Mouse (Mus musculus): Measurements from ENCODE around the gene Plagl1. TPM values are rescaled to one million over a fixed set of nuclear protein-coding genes. Genes with fewer than 3 reads are reported as not detected.

Plagl1 gene
- polyA plus RNA-seq, 1 experiment from 2014 or later = 136 TPM

- Histone ChIP-seq H3K4me1 (ENCODE audit: control insufficient read depth, insufficient read depth, low read length) (no peaks in the 10 kb centered on the region), H3K9ac (replicated peaks; ENCODE audit: low read length) (no peak overlapping the region), H3K27me3 (ENCODE audit: control insufficient read depth, insufficient read depth, low read length) (no peaks in the 10 kb centered on the region), H3K9me3 (replicated peaks; ENCODE audit: control insufficient read depth, low read length) (no peaks in the 10 kb centered on the region), H3K27ac (replicated peaks; ENCODE audit: low read depth, low read length) (no peak overlapping the region), H3K4me2 (ENCODE audit: low read depth, low read length) (no peak overlapping the region), H3K4me3 (ENCODE audit: low read depth, low read length) (no peak overlapping the region), H3K36me3 (replicated peaks; ENCODE audit: control insufficient read depth, insufficient read depth, low read depth, low read length) (no peaks in the 10 kb centered on the region)
- DNase-seq (ENCODE audit: low spot score) (no peak), ATAC-seq (replicated peaks; ENCODE audit: insufficient number of reproducible peaks, low FRiP score, low TSS enrichment, low read depth) (no peak)
- WGBS = 72% methylated on average over 3 of the region's 3 CpGs
These were observed 90.1 kb downstream of the Plagl1 start for GRCm38 (mm10) chr10:13150435-13150834.

- 88% methylated on average over 5 of the region's 5 CpGs for WGBS
- no peak overlapping the region for H3K4me2 ChIP-seq (ENCODE audit: low read depth, low read length)
- H3K9me3 ChIP-seq (replicated peaks; ENCODE audit: control insufficient read depth, low read length) = no peaks in the 10 kb centered on the region
- ATAC-seq (replicated peaks; ENCODE audit: insufficient number of reproducible peaks, low FRiP score, low TSS enrichment, low read depth) (no peak), DNase-seq (ENCODE audit: low spot score) (no peak)
- no peaks in the 10 kb centered on the region for H3K27me3 ChIP-seq (ENCODE audit: control insufficient read depth, insufficient read depth, low read length)
- H3K9ac ChIP-seq (replicated peaks; ENCODE audit: low read length) = no peak overlapping the region
- H3K36me3 ChIP-seq (replicated peaks; ENCODE audit: control insufficient read depth, insufficient read depth, low read depth, low read length) = no peaks in the 10 kb centered on the region
- H3K4me1 ChIP-seq (ENCODE audit: control insufficient read depth, insufficient read depth, low read length) = no peaks in the 10 kb centered on the region
- no peak overlapping the region for H3K4me3 ChIP-seq (ENCODE audit: low read depth, low read length)
- H3K27ac ChIP-seq (replicated peaks; ENCODE audit: low read depth, low read length) = no peak overlapping the region
These were observed 91.0 kb downstream of the Plagl1 start for GRCm38 (mm10) chr10:13151353-13151752.

GRCm38 (mm10) chr10:13152811-13153364 lies 92.6 kb downstream of the Plagl1 start:
- 81% methylated on average over 4 of the region's 4 CpGs for WGBS
- H3K4me1 ChIP-seq (ENCODE audit: control insufficient read depth, insufficient read depth, low read length) = no peaks in the 10 kb centered on the region
- ATAC-seq (replicated peaks; ENCODE audit: insufficient number of reproducible peaks, low FRiP score, low TSS enrichment, low read depth) = no peak
- no peaks in the 10 kb centered on the region for H3K9me3 ChIP-seq (replicated peaks; ENCODE audit: control insufficient read depth, low read length)
- no peak overlapping the region for H3K4me3 ChIP-seq (ENCODE audit: low read depth, low read length)
- no peaks in the 10 kb centered on the region for H3K36me3 ChIP-seq (replicated peaks; ENCODE audit: control insufficient read depth, insufficient read depth, low read depth, low read length)
- no peak overlapping the region for H3K9ac ChIP-seq (replicated peaks; ENCODE audit: low read length)
- no peaks in the 10 kb centered on the region for H3K27me3 ChIP-seq (ENCODE audit: control insufficient read depth, insufficient read depth, low read length)
- H3K27ac ChIP-seq (replicated peaks; ENCODE audit: low read depth, low read length) = no peak overlapping the region
- DNase-seq (ENCODE audit: low spot score) = no peak
- no peak overlapping the region for H3K4me2 ChIP-seq (ENCODE audit: low read depth, low read length)

- Histone ChIP-seq H3K4me2 (ENCODE audit: low read depth, low read length) (no peak overlapping the region), H3K4me3 (ENCODE audit: low read depth, low read length) (no peak overlapping the region), H3K27me3 (ENCODE audit: control insufficient read depth, insufficient read depth, low read length) (no peaks in the 10 kb centered on the region), H3K27ac (replicated peaks; ENCODE audit: low read depth, low read length) (no peak overlapping the region), H3K9ac (replicated peaks; ENCODE audit: low read length) (no peak overlapping the region), H3K9me3 (replicated peaks; ENCODE audit: control insufficient read depth, low read length) (no peaks in the 10 kb centered on the region), H3K36me3 (replicated peaks; ENCODE audit: control insufficient read depth, insufficient read depth, low read depth, low read length) (no peaks in the 10 kb centered on the region), H3K4me1 (ENCODE audit: control insufficient read depth, insufficient read depth, low read length) (no peaks in the 10 kb centered on the region)
- DNase-seq (ENCODE audit: low spot score) (no peak), ATAC-seq (replicated peaks; ENCODE audit: insufficient number of reproducible peaks, low FRiP score, low TSS enrichment, low read depth) (no peak)
- WGBS = 81% methylated on average over 5 of the region's 5 CpGs
These were observed 95.1 kb downstream of the Plagl1 start for GRCm38 (mm10) chr10:13155377-13155776.

- no peak overlapping the region for H3K4me2 ChIP-seq (ENCODE audit: low read depth, low read length)
- no peak overlapping the region for H3K9ac ChIP-seq (replicated peaks; ENCODE audit: low read length)
- H3K4me1 ChIP-seq (ENCODE audit: control insufficient read depth, insufficient read depth, low read length) = no peaks in the 10 kb centered on the region
- H3K36me3 ChIP-seq (replicated peaks; ENCODE audit: control insufficient read depth, insufficient read depth, low read depth, low read length) = no peaks in the 10 kb centered on the region
- H3K27ac ChIP-seq (replicated peaks; ENCODE audit: low read depth, low read length) = no peak overlapping the region
- 88% methylated on average over 4 of the region's 4 CpGs for WGBS
- ATAC-seq (replicated peaks; ENCODE audit: insufficient number of reproducible peaks, low FRiP score, low TSS enrichment, low read depth) (no peak), DNase-seq (ENCODE audit: low spot score) (no peak)
- no peaks in the 10 kb centered on the region for H3K9me3 ChIP-seq (replicated peaks; ENCODE audit: control insufficient read depth, low read length)
- H3K4me3 ChIP-seq (ENCODE audit: low read depth, low read length) = no peak overlapping the region
- no peaks in the 10 kb centered on the region for H3K27me3 ChIP-seq (ENCODE audit: control insufficient read depth, insufficient read depth, low read length)
These were observed 100.6 kb downstream of the Plagl1 start for GRCm38 (mm10) chr10:13160913-13161312.

- no peaks in the 10 kb centered on the region for H3K9me3 ChIP-seq (replicated peaks; ENCODE audit: control insufficient read depth, low read length)
- H3K4me1 ChIP-seq (ENCODE audit: control insufficient read depth, insufficient read depth, low read length) = no peaks in the 10 kb centered on the region
- no peak for ATAC-seq (replicated peaks; ENCODE audit: insufficient number of reproducible peaks, low FRiP score, low TSS enrichment, low read depth)
- H3K36me3 ChIP-seq (replicated peaks; ENCODE audit: control insufficient read depth, insufficient read depth, low read depth, low read length) = no peaks in the 10 kb centered on the region
- WGBS = 85% methylated on average over 4 of the region's 4 CpGs
- DNase-seq (ENCODE audit: low spot score) = no peak
- H3K9ac ChIP-seq (replicated peaks; ENCODE audit: low read length) = no peak overlapping the region
- H3K4me2 ChIP-seq (ENCODE audit: low read depth, low read length) = no peak overlapping the region
- no peaks in the 10 kb centered on the region for H3K27me3 ChIP-seq (ENCODE audit: control insufficient read depth, insufficient read depth, low read length)
- no peak overlapping the region for H3K4me3 ChIP-seq (ENCODE audit: low read depth, low read length)
- no peak overlapping the region for H3K27ac ChIP-seq (replicated peaks; ENCODE audit: low read depth, low read length)
These were observed 101.7 kb downstream of the Plagl1 start for GRCm38 (mm10) chr10:13162031-13162430.

GRCm38 (mm10) chr10:13168461-13168860 lies 108.2 kb downstream of the Plagl1 start:
- Histone ChIP-seq H3K9ac (replicated peaks; ENCODE audit: low read length) (no peak overlapping the region), H3K27me3 (ENCODE audit: control insufficient read depth, insufficient read depth, low read length) (no peaks in the 10 kb centered on the region), H3K36me3 (replicated peaks; ENCODE audit: control insufficient read depth, insufficient read depth, low read depth, low read length) (no peaks in the 10 kb centered on the region), H3K9me3 (replicated peaks; ENCODE audit: control insufficient read depth, low read length) (no peaks in the 10 kb centered on the region), H3K4me2 (ENCODE audit: low read depth, low read length) (no peak overlapping the region), H3K4me1 (ENCODE audit: control insufficient read depth, insufficient read depth, low read length) (peaks cover 3% of the 10 kb centered on the region), H3K4me3 (ENCODE audit: low read depth, low read length) (no peak overlapping the region), H3K27ac (replicated peaks; ENCODE audit: low read depth, low read length) (peak overlapping the region; percentile 28)
- WGBS = 75% methylated on average over 5 of the region's 5 CpGs
- ATAC-seq (replicated peaks; ENCODE audit: insufficient number of reproducible peaks, low FRiP score, low TSS enrichment, low read depth) = no peak
- peak; percentile 39 for DNase-seq (ENCODE audit: low spot score)

GRCm38 (mm10) chr10:13170739-13171448 lies 110.6 kb downstream of the Plagl1 start:
- Histone ChIP-seq H3K4me1 (ENCODE audit: control insufficient read depth, insufficient read depth, low read length) (peaks cover 3% of the 10 kb centered on the region), H3K27me3 (ENCODE audit: control insufficient read depth, insufficient read depth, low read length) (no peaks in the 10 kb centered on the region), H3K4me2 (ENCODE audit: low read depth, low read length) (peak overlapping the region; percentile 7), H3K4me3 (ENCODE audit: low read depth, low read length) (no peak overlapping the region), H3K27ac (replicated peaks; ENCODE audit: low read depth, low read length) (0 out of 2 replicates have a peak overlapping the region, but pooled peaks have one; percentile 13), H3K9ac (replicated peaks; ENCODE audit: low read length) (no peak overlapping the region), H3K36me3 (replicated peaks; ENCODE audit: control insufficient read depth, insufficient read depth, low read depth, low read length) (no peaks in the 10 kb centered on the region), H3K9me3 (replicated peaks; ENCODE audit: control insufficient read depth, low read length) (no peaks in the 10 kb centered on the region)
- peak; percentile 61; the same call in 1 of the 2 replicates for ATAC-seq (replicated peaks; ENCODE audit: insufficient number of reproducible peaks, low FRiP score, low TSS enrichment, low read depth)
- peak; percentile 77 for DNase-seq (ENCODE audit: low spot score)
- 22% methylated on average over 12 of the region's 12 CpGs for WGBS

Measured in embryonic facial prominence, embryonic 11.5 days (tissue).